Mouse (Mus musculus) cerebellum, adult 8-10 months (tissue): Measurements from ENCODE around the gene Rad54l.

Experiments used
- DNase-seq: peaks from one replicate; pipeline ENCODE4 v3.0.0; 2022

Gene Rad54l

DNA sequence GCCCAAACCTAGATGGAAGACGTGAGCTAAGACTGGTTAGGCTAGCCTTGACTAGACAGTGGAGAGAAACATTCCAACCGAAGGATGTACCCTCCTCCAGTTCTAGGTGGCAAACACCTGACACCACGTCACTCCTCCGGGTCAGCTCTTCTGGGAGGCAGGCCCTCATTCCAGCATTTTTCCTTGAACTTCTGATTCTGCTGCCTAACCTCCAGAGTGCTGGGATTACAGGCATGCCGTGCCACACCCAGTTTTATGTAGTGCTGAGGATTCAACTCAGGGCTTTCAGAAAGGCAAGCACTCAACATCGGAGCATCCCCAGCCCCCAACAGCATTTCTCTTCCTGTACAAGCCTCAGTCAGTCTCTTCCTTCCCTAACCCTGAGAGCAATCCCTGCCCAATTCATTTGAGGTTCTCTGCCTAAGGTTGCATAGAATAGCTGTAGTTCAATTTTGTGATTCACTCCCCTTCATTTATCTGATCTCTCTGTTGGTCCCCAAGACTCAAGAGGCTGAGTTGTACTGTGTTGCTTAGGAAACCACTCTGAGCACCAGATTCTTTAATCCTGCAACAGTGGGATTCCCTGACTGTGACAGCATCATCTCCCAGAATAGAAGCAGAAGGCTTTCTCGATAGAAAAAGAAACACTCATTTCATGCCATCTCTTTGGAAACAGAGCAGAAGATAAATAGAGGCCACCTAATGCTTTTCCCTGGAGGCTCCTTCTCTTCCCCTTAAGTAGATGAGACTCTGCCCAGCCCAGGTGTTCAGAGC, 17.5 kb upstream of the Rad54l start:
- DNase-seq, result no peak

DNA sequence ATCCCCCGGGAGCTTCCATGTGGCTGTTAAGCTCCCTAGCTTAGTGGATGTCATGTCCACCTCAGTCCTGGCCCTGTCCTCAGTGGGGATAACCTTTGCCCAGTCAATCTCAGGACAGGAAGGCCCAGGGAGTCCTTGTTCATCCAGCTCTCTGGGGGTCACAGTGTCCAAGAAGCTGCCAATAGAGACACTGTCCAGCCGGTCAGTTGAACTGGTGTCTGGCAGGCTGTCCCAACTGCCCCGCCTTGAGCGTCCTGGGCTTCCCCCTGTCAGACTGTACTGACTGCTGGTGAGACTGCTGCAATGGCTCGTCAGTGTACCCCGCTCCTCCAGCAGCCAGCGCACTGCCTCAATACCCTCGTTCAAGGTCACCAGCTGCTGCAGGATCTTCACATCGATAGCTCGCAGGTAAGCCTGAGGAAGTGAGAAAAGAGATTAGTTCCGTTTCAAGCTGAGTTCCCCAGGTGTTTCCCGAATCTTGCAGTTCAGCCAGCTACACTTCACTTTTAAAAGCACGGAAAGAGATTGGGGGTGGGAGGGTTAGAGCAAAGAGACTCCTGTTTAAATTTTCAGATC, 14.0 kb upstream of the Rad54l start:
- DNase-seq, result no peak

GRCm38 (mm10) chr4:116134990-116135389, 11.5 kb upstream of the Rad54l start:
- no peak for DNase-seq

- DNase-seq, result no peak
These were observed 9.6 kb upstream of the Rad54l start for GRCm38 (mm10) chr4:116133126-116133525.

DNA sequence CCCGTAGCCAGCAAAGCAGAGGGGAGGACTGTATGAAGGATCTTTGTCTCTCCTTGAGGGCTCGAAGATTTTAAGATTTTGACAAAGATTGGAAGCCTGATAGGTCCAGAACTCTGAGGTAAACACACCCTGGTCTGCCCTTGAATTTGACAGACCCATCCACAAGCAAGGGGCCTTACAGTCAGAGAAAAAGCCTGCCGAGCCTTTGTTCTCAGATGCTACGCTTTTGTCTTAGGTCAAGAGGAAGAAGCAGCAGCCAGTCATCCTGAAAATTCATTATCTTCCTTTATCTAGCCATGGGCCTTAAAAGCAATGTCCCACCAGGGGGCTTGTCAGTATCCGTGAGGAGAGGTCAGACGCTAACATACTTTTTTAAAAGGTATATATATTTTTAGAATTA, 4.5 kb upstream of the Rad54l start:
- DNase-seq, result no peak

DNA sequence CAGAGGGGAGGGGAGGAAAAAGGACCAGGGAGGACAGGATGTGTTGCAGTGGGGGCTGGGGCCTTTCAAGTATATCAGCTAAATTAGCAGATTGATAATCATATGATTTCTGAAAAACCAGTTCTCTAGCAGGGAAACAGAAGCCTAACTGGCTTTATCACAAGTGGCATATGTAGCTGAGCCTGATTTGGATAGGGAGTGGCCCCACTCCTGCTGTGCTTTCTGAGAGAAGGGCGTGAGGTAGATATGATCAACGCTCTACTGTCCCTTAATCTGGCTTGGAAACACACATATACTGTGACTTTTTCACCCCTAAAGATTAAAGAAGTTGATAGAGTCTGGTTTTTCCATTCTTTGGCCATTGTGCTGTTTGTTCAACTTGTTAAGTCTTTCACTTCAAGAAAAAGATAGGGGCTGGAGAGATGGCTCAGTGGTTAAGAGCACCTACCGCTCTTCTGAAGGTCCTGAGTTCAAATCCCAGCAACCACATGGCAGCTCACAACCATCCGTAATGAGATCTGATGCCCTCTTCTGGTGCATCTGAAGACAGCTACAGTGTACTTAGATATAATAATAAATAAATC, 2.4 kb upstream of the Rad54l start:
- no peak for DNase-seq

- no peak for DNase-seq
These were observed 728 bp downstream of the Rad54l start for GRCm38 (mm10) chr4:116122762-116123161.

- no peak for DNase-seq
These were observed 12.0 kb downstream of the Rad54l start for GRCm38 (mm10) chr4:116111486-116111885.

DNA sequence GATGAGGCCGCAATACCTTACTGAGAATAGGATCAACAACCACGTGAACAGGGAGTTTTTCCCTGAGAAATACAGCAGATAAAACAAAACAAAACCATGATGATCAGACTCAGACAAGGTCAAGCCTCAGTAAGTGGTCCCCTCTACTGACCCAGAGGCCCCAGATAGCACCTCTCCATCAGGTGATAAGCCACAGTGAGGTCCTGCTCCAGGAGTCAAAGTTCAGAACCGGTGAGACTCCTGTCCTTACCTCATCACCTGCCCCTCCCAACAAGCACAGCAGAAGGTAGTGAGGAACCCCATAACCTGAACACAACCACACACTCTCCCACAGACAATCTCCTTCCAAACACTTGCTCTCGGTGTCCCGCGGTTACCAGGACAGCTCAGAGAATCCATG, 12.8 kb downstream of the Rad54l start:
- no peak for DNase-seq

DNA sequence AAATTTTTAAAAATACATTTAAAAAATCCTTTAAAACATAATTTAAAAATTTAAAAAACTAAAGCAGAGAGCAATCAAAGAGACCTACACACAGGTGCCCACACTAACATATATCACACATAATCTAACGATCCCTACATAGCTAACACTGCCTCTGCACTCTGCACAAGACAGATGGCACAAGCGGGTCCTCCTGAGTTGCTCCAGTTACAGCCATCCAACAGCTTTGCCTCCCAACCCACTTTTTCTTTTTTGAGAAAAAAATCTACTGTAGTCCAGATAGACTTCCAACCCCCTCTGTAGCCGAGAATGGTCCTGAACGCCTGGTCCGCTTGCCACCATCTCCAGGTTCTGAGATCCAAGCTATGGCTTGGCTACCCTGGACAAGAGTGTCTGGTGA, 18.2 kb downstream of the Rad54l start:
- DNase-seq, result no peak

GRCm38 (mm10) chr4:116100959-116101358, 22.5 kb downstream of the Rad54l start:
- DNase-seq, result no peak

DNA sequence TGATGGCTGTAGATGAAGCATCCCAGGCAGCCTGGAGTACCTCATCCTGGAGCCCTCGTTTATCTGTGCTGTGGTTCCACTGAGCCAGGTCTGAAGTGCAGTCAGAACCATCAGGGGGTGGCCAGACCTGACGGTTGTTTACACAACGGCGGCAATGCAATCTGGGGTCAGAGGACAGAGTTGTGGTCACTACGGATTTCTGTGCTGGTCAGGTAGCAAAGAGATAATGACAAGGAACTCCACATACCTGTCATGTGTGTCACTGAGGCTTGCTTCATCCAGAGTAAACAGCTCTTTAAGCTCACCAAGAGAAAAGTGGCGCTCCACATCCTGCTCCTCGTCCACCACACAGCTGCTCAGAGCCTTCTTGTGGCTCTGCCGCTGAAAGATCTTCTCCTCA, 26.3 kb downstream of the Rad54l start:
- DNase-seq, result no peak

DNA sequence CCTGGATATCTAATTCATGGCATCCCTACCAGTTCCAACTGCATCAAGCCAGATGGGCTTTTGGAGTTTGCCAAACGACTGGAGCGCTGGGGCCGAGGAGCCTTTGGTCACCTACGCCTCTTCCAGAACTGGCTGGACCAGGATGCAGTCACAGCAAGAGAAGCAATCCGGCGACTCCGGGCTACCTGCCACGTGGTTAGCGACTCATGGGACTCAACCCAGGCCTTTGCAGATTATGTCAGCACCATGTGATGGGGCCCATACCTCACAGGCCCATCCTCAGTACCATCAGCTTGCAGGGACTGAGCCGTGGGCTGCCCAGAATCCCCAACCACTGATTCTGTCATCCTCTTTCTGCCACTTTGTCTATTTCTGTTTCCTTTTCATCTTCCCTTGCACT, 27.2 kb downstream of the Rad54l start:
- DNase-seq, result no peak

DNA sequence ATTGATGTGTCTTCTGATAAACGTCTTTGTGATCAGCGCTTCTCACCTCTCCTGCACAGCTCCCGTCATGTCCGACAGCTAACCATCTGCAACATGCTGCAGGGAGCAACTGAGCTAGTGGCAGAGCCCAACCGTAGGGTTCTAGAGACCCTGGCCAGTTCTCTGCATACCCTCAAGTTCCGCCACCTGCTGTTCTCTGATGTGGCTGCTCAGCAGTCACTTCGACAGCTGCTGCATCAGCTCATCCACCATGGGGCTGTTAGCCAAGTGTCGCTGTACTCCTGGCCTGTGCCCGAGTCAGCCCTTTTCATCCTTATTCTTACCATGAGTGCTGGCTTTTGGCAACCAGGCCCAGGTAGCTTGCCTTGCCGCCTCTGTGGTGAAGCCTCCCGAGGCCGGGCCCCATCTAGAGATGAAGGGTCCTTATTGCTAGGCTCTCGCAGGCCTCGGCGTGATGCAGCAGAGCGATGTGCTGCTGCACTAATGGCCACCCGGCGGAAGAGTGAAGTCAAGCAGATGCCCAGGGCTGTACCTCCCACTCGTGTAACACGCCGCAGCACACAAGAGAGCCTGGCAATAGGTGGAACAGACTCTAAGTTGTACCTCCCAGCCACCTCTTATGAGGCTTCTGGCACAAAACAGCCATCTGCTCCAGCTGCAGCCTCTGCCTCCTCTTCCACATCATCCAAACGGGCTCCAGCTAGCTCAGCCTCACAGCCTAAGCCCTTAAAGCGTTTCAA, 34.8 kb downstream of the Rad54l start:
- no peak for DNase-seq

DNA sequence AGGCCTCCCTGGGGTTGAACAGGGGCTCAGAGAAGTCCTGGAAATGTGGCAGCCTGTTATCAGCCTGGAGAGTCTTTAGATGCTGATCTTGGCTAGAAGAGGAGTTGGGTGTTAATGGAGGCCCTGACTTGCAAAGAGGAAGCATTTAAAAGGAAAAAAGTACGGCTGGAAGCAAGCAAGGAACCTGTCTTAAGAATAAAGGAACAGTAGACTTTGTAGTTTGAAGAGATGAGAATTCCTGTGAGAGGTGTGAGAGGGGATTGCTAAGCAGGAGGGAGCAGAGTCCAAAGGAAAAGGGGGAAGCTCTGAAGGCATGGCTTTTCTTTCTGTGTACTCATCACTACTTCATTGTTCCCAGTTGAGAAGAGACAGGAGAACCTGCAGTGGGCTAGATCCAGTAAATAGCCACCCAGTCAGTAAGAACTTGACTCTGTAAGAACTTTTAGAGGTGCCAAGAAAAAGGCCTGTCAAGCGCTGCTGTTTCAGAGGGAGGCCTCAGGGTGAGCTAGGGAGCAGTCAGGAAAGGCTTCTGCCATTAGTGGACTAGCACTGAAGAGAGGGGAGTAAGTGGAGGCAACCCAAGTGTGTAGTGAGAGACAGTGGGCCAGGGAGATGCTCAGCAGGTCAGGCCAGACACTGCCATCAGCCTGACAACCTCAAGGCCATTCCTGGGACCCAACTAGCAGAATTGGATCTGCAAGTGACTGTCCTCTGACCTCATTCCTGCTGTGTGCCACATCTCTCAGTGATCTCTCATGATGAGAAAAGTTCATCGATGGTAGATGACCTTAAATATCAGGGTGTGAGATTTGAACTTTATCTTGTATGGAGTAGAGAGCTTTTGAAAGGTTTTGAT, 46.0 kb downstream of the Rad54l start:
- DNase-seq, result no peak

GRCm38 (mm10) chr4:116076369-116077231, 46.9 kb downstream of the Rad54l start:
- DNase-seq, result peak; percentile 52

DNA sequence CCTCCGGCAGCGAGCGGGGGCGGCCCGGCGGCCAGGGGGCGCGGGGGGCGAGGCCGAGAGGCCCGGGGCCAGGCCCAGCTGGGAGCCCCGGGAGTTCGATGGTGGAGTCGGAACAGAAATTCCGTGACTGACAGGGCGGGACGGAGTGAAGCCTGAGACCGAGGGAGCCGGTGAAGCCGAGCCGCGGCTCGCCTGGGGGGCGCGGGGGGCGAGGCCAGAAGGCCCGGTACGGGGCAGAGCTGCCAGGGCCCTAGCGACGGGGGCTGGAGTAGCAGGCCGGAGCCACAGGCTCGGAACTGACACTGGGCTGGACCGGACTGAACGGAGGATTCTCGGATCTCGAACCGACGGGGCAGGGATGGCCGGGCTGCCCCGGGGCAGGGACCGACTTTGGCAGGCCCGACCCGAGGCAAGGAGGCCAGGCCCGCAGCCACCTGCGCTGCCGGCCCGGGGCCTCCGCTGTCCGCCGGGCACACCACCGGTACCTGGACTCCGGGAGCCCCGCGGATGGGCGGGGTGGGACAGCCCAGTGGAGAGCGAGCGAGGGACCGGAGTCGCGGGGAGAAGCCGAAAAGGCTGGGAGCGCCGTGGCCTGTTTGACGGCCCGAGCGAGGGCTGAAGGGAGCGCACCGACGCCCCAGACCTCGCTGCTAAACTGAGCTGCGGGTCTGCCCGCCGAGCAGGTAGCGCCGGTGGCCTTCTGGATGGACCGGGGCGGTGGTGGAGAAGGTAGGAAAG, 47.7 kb downstream of the Rad54l start:
- peak; percentile 74 for DNase-seq

DNA sequence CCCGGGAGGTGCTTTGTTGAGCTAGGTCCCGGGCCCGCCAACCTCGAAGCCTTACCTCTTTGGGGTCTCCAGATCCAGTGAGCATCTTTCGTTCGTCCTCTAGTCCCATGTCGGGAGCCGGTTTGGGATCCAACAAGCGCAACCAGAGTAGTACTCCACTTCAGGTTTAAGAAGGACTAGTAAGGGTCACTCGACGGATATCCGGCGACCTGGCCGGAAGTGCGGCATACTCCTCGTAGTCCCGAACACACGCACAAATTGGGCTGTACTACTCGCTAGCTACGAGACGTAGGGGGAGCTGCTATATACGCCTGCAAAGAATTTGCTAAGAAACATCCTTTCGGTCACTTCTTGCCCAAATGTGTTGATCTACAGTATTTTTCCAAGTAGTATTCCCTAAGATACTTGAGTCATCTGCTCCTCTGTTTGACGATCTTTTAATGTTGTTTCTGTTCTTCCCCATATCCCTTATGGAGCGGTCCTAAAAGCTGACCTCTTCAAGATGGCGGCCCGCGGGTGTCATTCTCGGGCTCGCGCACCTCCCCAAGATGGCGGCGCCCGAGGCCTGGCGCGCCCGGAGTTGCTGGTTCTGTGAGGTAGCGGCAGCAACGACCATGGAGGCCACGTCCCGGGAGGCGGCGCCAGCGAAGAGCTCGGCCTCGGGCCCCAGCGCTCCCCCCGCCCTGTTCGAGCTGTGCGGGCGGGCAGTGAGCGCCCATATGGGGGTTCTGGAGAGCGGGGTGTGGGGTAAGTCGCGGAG, 48.4 kb downstream of the Rad54l start, which contains the start of the genes Uqcrh and Lrrc41:
Gene Uqcrh (minus strand): TSS at position 211 of the 760 bp plus-strand sequence.
Gene Lrrc41 (plus strand): TSS at position 409 of the 760 bp plus-strand sequence.
- peak; percentile 96 for DNase-seq

DNA sequence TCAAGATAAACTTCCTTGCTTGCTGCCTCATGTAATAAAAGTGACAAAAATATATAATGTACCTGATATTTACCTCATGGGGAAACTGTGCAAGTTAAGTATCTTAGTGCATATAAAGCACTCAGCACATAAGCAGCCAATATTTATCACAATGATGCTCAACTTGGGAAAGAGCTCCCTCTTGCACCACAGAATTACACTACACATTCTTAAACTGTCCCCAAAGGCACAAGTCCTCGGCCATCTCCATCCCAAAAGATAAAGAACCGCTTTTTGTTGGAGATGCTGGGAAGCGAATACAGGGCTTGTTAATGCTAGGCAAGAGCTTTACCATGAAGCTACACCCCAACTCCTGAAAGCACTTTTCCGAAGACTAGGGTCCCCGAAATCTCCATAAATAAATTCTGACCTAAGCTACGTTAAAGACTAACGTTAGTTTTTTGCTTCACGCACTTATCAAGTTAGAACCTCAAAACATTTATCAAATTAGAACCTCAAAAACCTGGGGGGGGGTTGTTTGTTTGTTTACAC, 49.3 kb downstream of the Rad54l start:
- no peak for DNase-seq

- DNase-seq, result no peak
These were observed 50.3 kb downstream of the Rad54l start for GRCm38 (mm10) chr4:116073146-116073545.
